Mouse (Mus musculus) urinary bladder, postnatal 14 days (tissue): Measurements from ENCODE around the gene Gm13304.
"Not testable (repeated sequence)": the region's sequence is repeated elsewhere in the genome, so short reads cannot be mapped to it uniquely, and the experiment has no call there.

Experiments
- DNase-seq: peaks from one replicate; pipeline ENCODE4 v3.0.0; 2021; ENCODE audit warnings: low spot score

Gene Gm13304

GRCm38 (mm10) chr4:42114517-42114916, at the start of gene Gm13304:
TSS of gene Gm13304 (plus strand) at chr4:42114817.
- DNase-seq: not testable (repeated sequence)

GRCm38 (mm10) chr4:42090907-42091306, 23.7 kb upstream of the Gm13304 start, which contains the start of gene Gm3893:
TSS of gene Gm3893 (plus strand) at chr4:42091207.
- DNase-seq: not testable (repeated sequence)

- DNase-seq: not testable (repeated sequence)
These were observed 38.5 kb downstream of the Gm13304 start, which contains the start of gene Gm13306 for GRCm38 (mm10) chr4:42153136-42153535. TSS of gene Gm13306 (plus strand) at chr4:42153436.
